Mouse (Mus musculus): ENCODE data around the gene Slc39a8. TPM values are rescaled to one million over a fixed set of nuclear protein-coding genes. Genes with fewer than 3 reads are reported as not detected.

Slc39a8 gene
- polyA plus RNA-seq, 1 experiment: 35.7 TPM

- Histone ChIP-seq H3K27me3 (ENCODE audit: control insufficient read depth, insufficient read depth, low read length, poor library complexity, severe bottlenecking) (no peaks in the 10 kb centered on the region), H3K4me1 (ENCODE audit: control insufficient read depth, insufficient read depth, low read length) (no peaks in the 10 kb centered on the region), H3K27ac (ENCODE audit: insufficient read depth, low read length) (no peak overlapping the region), H3K36me3 (ENCODE audit: control insufficient read depth, insufficient read depth, low read length, poor library complexity, severe bottlenecking) (no peaks in the 10 kb centered on the region), H3K9ac (ENCODE audit: low read depth, poor library complexity, severe bottlenecking) (no peak overlapping the region), H3K4me3 (ENCODE audit: low read depth, low read length) (no peak overlapping the region), H3K9me3 (replicated peaks; ENCODE audit: control insufficient read depth, insufficient read depth, low read length, poor library complexity, severe bottlenecking) (no peaks in the 10 kb centered on the region)
- peak; percentile 1 for TF ChIP-seq CTCF (IDR thresholded peaks at IDR 0.05; ENCODE audit: low read depth, low read length)
- TF ChIP-seq EP300 (IDR thresholded peaks at IDR 0.05; ENCODE audit: insufficient read depth, low read depth, low read length): no peak
- no peak for TF ChIP-seq POLR2A (IDR thresholded peaks at IDR 0.05; ENCODE audit: insufficient read depth, low read length)
Observed at GRCm38 (mm10) chr3:135928184-135928583, 103.1 kb downstream of the Slc39a8 start.

GRCm38 (mm10) chr3:135937455-135937854, 112.4 kb downstream of the Slc39a8 start:
- H3K27me3 ChIP-seq (ENCODE audit: control insufficient read depth, insufficient read depth, low read length, poor library complexity, severe bottlenecking): no peaks in the 10 kb centered on the region
- TF ChIP-seq EP300 (IDR thresholded peaks at IDR 0.05; ENCODE audit: insufficient read depth, low read depth, low read length) (no peak), CTCF (IDR thresholded peaks at IDR 0.05; ENCODE audit: low read depth, low read length) (no peak), POLR2A (IDR thresholded peaks at IDR 0.05; ENCODE audit: insufficient read depth, low read length) (no peak)
- H3K9ac ChIP-seq (ENCODE audit: low read depth, poor library complexity, severe bottlenecking): no peak overlapping the region
- 0 out of 2 replicates have a peak, but pooled peaks cover 3% of the 10 kb centered on the region for H3K9me3 ChIP-seq (replicated peaks; ENCODE audit: control insufficient read depth, insufficient read depth, low read length, poor library complexity, severe bottlenecking)
- no peaks in the 10 kb centered on the region for H3K36me3 ChIP-seq (ENCODE audit: control insufficient read depth, insufficient read depth, low read length, poor library complexity, severe bottlenecking)
- no peak overlapping the region for H3K4me3 ChIP-seq (ENCODE audit: low read depth, low read length)
- no peak overlapping the region for H3K27ac ChIP-seq (ENCODE audit: insufficient read depth, low read length)
- no peaks in the 10 kb centered on the region for H3K4me1 ChIP-seq (ENCODE audit: control insufficient read depth, insufficient read depth, low read length)

Other genes starting within 250 kb of the Slc39a8 start
- 35.3 and 38.3 TPM in 2 replicates for gene Nfkb1, start 133.7 kb upstream of the Slc39a8 start, polyA plus RNA-seq (2011; ENCODE audit: insufficient read depth, insufficient read length, low read depth, missing spikeins)

Measured in ES-Bruce4 (cell line).